1 mouse cellular context compared by ENCODE assay signal in the genomic region with DNA sequence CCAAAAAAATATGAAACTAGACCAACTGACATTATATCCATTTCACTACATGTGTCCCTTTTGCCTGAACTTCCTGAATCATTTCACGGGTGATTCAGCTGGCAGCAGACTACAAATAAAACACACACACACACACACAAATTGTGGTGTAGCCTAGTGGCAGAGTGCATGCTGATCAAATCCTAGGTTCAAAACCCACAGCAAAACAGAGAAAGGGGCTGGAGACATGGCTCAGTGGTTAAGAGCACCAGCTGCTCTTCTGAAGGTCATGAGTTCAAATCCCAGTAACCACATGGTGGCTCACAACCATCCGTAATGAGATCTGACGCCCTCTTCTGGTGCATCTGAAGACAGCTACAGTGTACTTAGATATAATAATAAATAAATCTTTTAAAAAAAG.
TF ChIP-seq lines count a peak whose summit lies in the region.

No protein-coding gene starts in this region.

TF ChIP-seq in CH12.LX, 34 proteins besides CTCF, POLR2A, EP300 and RAD21:
- TF ChIP-seq TBP (conservative IDR thresholded peaks at IDR 0.05; ENCODE audit: low read depth, low read length): peak; percentile 67
TF ChIP-seq in CH12.LX: peak in this region for 1; not testable (repeated sequence) for 33.
